In genomic region chr1:133025051-133025795, GRCm38 (mm10) we compare ENCODE assay signal across 8 mouse cellular contexts. TPM values are rescaled to one million over a fixed set of nuclear protein-coding genes. Genes with fewer than 3 reads are reported as not detected.
DNase-seq lines count a peak whose midpoint lies in the region; ATAC-seq lines count a peak whose summit lies in the region.

No protein-coding gene starts in this region.

- peak overlapping the region; percentile 98 for H3K9ac ChIP-seq in heart, embryonic 14.5 days (ENCODE audit: low read length)
- H3K9ac ChIP-seq in liver, embryonic 13.5 days = peak overlapping the region; percentile 95
- H3K9ac ChIP-seq in stomach, embryonic 16.5 days (ENCODE audit: low read length) = peak overlapping the region; percentile 99

- H3K4me3 ChIP-seq in brown adipose tissue, adult 24 weeks (ENCODE audit: insufficient read depth, low read depth, low read length) = peak overlapping the region; percentile 97
- peak overlapping the region; percentile 82 to 93 for H3K4me3 ChIP-seq in heart, embryonic 14.5 days (ENCODE audit: control insufficient read depth in 1 of 2, insufficient read depth in 1 of 2, low read depth in 1 of 2, low read length in 2 of 2)
- H3K4me3 ChIP-seq in liver, embryonic 13.5 days (replicated peaks) = peak overlapping the region; percentile 91
- peak overlapping the region; percentile 97 for H3K4me3 ChIP-seq in stomach, embryonic 16.5 days (replicated peaks; ENCODE audit: low read length)

- ATAC-seq in heart, embryonic 14.5 days (ENCODE audit: insufficient number of reproducible peaks, insufficient read depth, low FRiP score, low read depth) = peak; percentile 94
- peak; percentile 97 for ATAC-seq in liver, embryonic 13.5 days (ENCODE audit: low read depth)
- peak; percentile 96 for ATAC-seq in stomach, embryonic 16.5 days (ENCODE audit: insufficient read depth, low FRiP score)

- peaks cover 4% of the 10 kb centered on the region; the same call in 1 of the 2 replicates for H3K36me3 ChIP-seq in heart, embryonic 14.5 days (ENCODE audit: control insufficient read depth, insufficient read depth, low read length)
- peaks cover 4% of the 10 kb centered on the region for H3K36me3 ChIP-seq in liver, embryonic 13.5 days
- no peaks in the 10 kb centered on the region for H3K36me3 ChIP-seq in stomach, embryonic 16.5 days (ENCODE audit: control insufficient read depth, insufficient read depth, low read length)

- no peaks in the 10 kb centered on the region for H3K27me3 ChIP-seq in heart, embryonic 14.5 days (ENCODE audit: control insufficient read depth, insufficient read depth, low read length)
- no peaks in the 10 kb centered on the region for H3K27me3 ChIP-seq in liver, embryonic 13.5 days
- H3K27me3 ChIP-seq in stomach, embryonic 16.5 days (ENCODE audit: control insufficient read depth, insufficient read depth, low read length) = no peaks in the 10 kb centered on the region

- no peaks in the 10 kb centered on the region for H3K9me3 ChIP-seq in heart, embryonic 14.5 days (ENCODE audit: control insufficient read depth, low read length)
- no peaks in the 10 kb centered on the region for H3K9me3 ChIP-seq in liver, embryonic 13.5 days (replicated peaks)
- no peaks in the 10 kb centered on the region for H3K9me3 ChIP-seq in stomach, embryonic 16.5 days (replicated peaks; ENCODE audit: control insufficient read depth, low read length)

- H3K4me2 ChIP-seq in heart, embryonic 14.5 days (ENCODE audit: low read length) = peak overlapping the region; percentile 78
- H3K4me2 ChIP-seq in liver, embryonic 13.5 days = peak overlapping the region; percentile 79
- H3K4me2 ChIP-seq in stomach, embryonic 16.5 days (ENCODE audit: low read depth, low read length) = peak overlapping the region; percentile 72

- H3K4me1 ChIP-seq in brown adipose tissue, adult 24 weeks (ENCODE audit: control insufficient read depth, insufficient read depth, insufficient read length, low read length) = no peaks in the 10 kb centered on the region
- H3K4me1 ChIP-seq in heart, embryonic 14.5 days (ENCODE audit: control insufficient read depth in 2 of 2, insufficient read depth in 2 of 2, low read length in 2 of 2) = peaks cover 2 to 6% of the 10 kb centered on the region in 2 experiments; a peak in 2 of 4 replicates
- peaks cover 49% of the 10 kb centered on the region for H3K4me1 ChIP-seq in liver, embryonic 13.5 days (replicated peaks)
- H3K4me1 ChIP-seq in stomach, embryonic 16.5 days (ENCODE audit: control insufficient read depth, insufficient read depth, low read length) = peaks cover 11% of the 10 kb centered on the region

- under 1% methylated on average over 39 of the region's 40 CpGs for WGBS in heart, embryonic 14.5 days
- under 1% methylated on average over 40 of the region's 40 CpGs for WGBS in liver, embryonic 13.5 days (ENCODE audit: insufficient replicate concordance)
- WGBS in stomach, embryonic 16.5 days = under 1% methylated on average over 40 of the region's 40 CpGs

- peak overlapping the region; percentile 87 for H3K27ac ChIP-seq in brown adipose tissue, adult 24 weeks (replicated peaks; ENCODE audit: low read depth, low read length)
- peak overlapping the region; percentile 91 to 92 for H3K27ac ChIP-seq in heart, embryonic 14.5 days (replicated peaks in 1 of 2; ENCODE audit: control insufficient read depth in 1 of 2, insufficient read depth in 1 of 2, low read depth in 2 of 2, low read length in 2 of 2)
- H3K27ac ChIP-seq in liver, embryonic 13.5 days = peak overlapping the region; percentile 87
- H3K27ac ChIP-seq in stomach, embryonic 16.5 days (ENCODE audit: low read length) = peak overlapping the region; percentile 93

- DNase-seq in CD4-positive, CD25-positive, alpha-beta regulatory T cell, adult 2 months (ENCODE audit: low read depth, low spot score) = peak; percentile 94
- DNase-seq in fibroblast of lung, adult 2 months (ENCODE audit: low read depth) = peak; percentile 93
- peak; percentile 92 for DNase-seq in kidney, postnatal 14 days
- DNase-seq in liver, embryonic 13.5 days = peak; percentile 88
- DNase-seq in neural tube, embryonic 10.5 days (ENCODE audit: extremely low spot score, low spot score) = peak; percentile 94

RNA-seq across cellular contexts. Expression of gene Mdm4, which starts 5.1 kb away (rescaled TPM):
- polyA plus RNA-seq in brown adipose tissue, adult 24 weeks (2012; ENCODE audit: insufficient read depth, insufficient read length, missing spikeins) = 12.0 and 13.5 TPM in 2 replicates
- 34.7 and 38.2 TPM in 2 replicates for polyA plus RNA-seq in heart, embryonic 14.5 days (2014; fragmentation: Nextera tagmentation; extraction: Ambion mirVana)
- 16.6 and 16.8 TPM in 2 replicates for polyA plus RNA-seq in liver, embryonic 13.5 days (2015; fragmentation: Nextera tagmentation; extraction: Ambion mirVana)
- polyA plus RNA-seq in stomach, embryonic 16.5 days (2015; fragmentation: Nextera tagmentation; extraction: Ambion mirVana) = 32.1 and 33.7 TPM in 2 replicates

RNA-seq across cellular contexts. Expression of gene Pik3c2b, which starts 20.2 kb away (rescaled TPM):
- 1.1 and 1.5 TPM in 2 replicates for polyA plus RNA-seq in brown adipose tissue, adult 24 weeks (2012; ENCODE audit: insufficient read depth, insufficient read length, missing spikeins)
- polyA plus RNA-seq in heart, embryonic 14.5 days (2014; fragmentation: Nextera tagmentation; extraction: Ambion mirVana) = 11.4 and 12.8 TPM in 2 replicates
- 0.82 and 1.2 TPM in 2 replicates for polyA plus RNA-seq in liver, embryonic 13.5 days (2015; fragmentation: Nextera tagmentation; extraction: Ambion mirVana)
- 8.5 and 9.3 TPM in 2 replicates for polyA plus RNA-seq in stomach, embryonic 16.5 days (2015; fragmentation: Nextera tagmentation; extraction: Ambion mirVana)

Comparison
In these comparisons a context has a peak if more than half of its experiments do, and no peak if none do; other contexts are left out.
1. Peak in every context shown above with its lines: DNase-seq, ATAC-seq, H3K4me3 ChIP-seq and H3K27ac ChIP-seq.